Comparison of ENCODE assay signal across 11 mouse cellular contexts in the genomic region with DNA sequence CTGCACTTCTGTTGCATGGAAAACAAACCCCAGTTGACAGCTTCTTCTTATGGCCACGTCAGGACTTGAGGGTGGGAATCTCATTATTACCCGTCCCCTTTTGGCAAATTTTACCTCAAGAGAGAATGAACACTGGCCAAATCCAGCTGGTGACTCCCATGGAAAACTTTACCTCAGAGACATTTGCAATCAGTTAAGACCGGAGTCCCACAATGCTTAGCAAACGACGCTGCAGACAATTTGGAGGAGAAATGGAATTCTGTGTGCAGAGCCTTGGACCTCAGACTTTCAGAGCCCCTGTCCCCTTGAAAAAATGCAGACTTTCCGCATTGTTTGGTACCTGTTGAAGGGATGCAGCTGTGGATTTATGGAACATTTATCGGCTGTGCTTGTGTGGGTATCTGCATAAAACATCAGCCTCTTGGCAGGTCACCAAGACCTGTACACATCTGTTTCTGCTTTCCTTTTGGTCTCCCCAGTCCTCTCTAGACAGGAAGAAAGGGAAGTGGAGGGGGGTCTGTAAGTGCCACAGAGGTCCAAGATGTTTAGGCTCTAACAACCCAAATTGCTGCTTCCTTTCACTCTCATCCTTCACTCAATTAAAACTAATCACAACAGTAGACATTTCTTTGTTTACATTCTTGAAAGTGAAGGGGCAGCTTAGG. TPM values are rescaled to one million over a fixed set of nuclear protein-coding genes. Genes with fewer than 3 reads are reported as not detected.
DNase-seq lines count a peak whose midpoint lies in the region; ATAC-seq and TF ChIP-seq lines count a peak whose summit lies in the region.
"Had no signal": no experiment of that assay in that cellular context is flagged by ENCODE, and none has a peak within 500 bp of the region (broad histone marks: within the 10 kb centered on the region; RNA-seq: fewer than 3 reads in every experiment).

No protein-coding gene starts in this region.

- H3K4me3 ChIP-seq in lung, postnatal 0 days (ENCODE audit: low read depth, low read length), result no peak overlapping the region
- H3K4me3 ChIP-seq in stomach, embryonic 16.5 days (replicated peaks; ENCODE audit: low read length), result no peak overlapping the region
- H3K4me3 ChIP-seq: forebrain, embryonic 15.5 days had no signal

- no peak overlapping the region for H3K27ac ChIP-seq in lung, postnatal 0 days (ENCODE audit: low read length)
- peak overlapping the region; percentile 62 for H3K27ac ChIP-seq in stomach, embryonic 16.5 days (ENCODE audit: low read length)
- H3K27ac ChIP-seq: forebrain, embryonic 15.5 days had no signal

- H3K9ac ChIP-seq in lung, postnatal 0 days (replicated peaks; ENCODE audit: low read depth), result no peak overlapping the region
- H3K9ac ChIP-seq in stomach, embryonic 16.5 days (ENCODE audit: low read length), result no peak overlapping the region
- H3K9ac ChIP-seq: forebrain, embryonic 15.5 days had no signal

- no peaks in the 10 kb centered on the region for H3K36me3 ChIP-seq in lung, postnatal 0 days (ENCODE audit: insufficient read depth, low read length)
- H3K36me3 ChIP-seq in stomach, embryonic 16.5 days (ENCODE audit: control insufficient read depth, insufficient read depth, low read length), result no peaks in the 10 kb centered on the region
- H3K36me3 ChIP-seq: forebrain, embryonic 15.5 days had no signal

- peak; percentile 58 for DNase-seq in lung, postnatal 0 days (ENCODE audit: low spot score)
- DNase-seq in lung, postnatal 14 days, result no peak
- DNase-seq in fibroblast of lung, adult 2 months (ENCODE audit: low read depth), result peak; percentile 79
- peak; percentile 40 for DNase-seq in heart, postnatal 4 days
- no peak for DNase-seq in right cerebral cortex, adult 2 months (ENCODE audit: low spot score in 2 of 2)
- DNase-seq in layer of hippocampus, adult 18-20 months (ENCODE audit: low spot score in 2 of 2), result no peak
- no peak for DNase-seq in cerebellum, adult 9-10 months
- DNase-seq: kidney, postnatal 14 days had no signal

- H3K27me3 ChIP-seq in lung, postnatal 0 days (replicated peaks; ENCODE audit: insufficient read depth, low read length), result no peaks in the 10 kb centered on the region
- no peaks in the 10 kb centered on the region for H3K27me3 ChIP-seq in stomach, embryonic 16.5 days (ENCODE audit: control insufficient read depth, insufficient read depth, low read length)
- H3K27me3 ChIP-seq: forebrain, embryonic 15.5 days had no signal

- no peak for TF ChIP-seq EP300 in lung, postnatal 0 days (IDR thresholded peaks at IDR 0.05)

- H3K4me1 ChIP-seq in lung, postnatal 0 days (ENCODE audit: insufficient read depth, low read depth, low read length), result no peaks in the 10 kb centered on the region
- peaks cover 19% of the 10 kb centered on the region for H3K4me1 ChIP-seq in stomach, embryonic 16.5 days (ENCODE audit: control insufficient read depth, insufficient read depth, low read length)

- WGBS in lung, postnatal 0 days, result 23% methylated on average over 7 of the region's 7 CpGs
- WGBS in stomach, embryonic 16.5 days, result 16% methylated on average over 7 of the region's 7 CpGs

- no peak for TF ChIP-seq CTCF in lung, postnatal 0 days (IDR thresholded peaks at IDR 0.05)

- H3K4me2 ChIP-seq in lung, postnatal 0 days (replicated peaks; ENCODE audit: low read depth, low read length), result 0 out of 2 replicates have a peak overlapping the region, but pooled peaks have one; percentile 5
- peak overlapping the region; percentile 27; the same call in 1 of the 2 replicates for H3K4me2 ChIP-seq in stomach, embryonic 16.5 days (ENCODE audit: low read depth, low read length)
- H3K4me2 ChIP-seq: forebrain, embryonic 15.5 days had no signal

- ATAC-seq in lung, postnatal 0 days, result no peak; the same call in 1 of the 2 replicates
- ATAC-seq in stomach, embryonic 16.5 days (ENCODE audit: insufficient read depth, low FRiP score), result peak; percentile 42; the same call in 1 of the 2 replicates
- ATAC-seq: forebrain, embryonic 15.5 days had no signal

- no peaks in the 10 kb centered on the region for H3K9me3 ChIP-seq in lung, postnatal 0 days (ENCODE audit: low read length)
- H3K9me3 ChIP-seq in stomach, embryonic 16.5 days (replicated peaks; ENCODE audit: control insufficient read depth, low read length), result no peaks in the 10 kb centered on the region
- H3K9me3 ChIP-seq: forebrain, embryonic 15.5 days had no signal

RNA-seq across cellular contexts. Expression of a gene that starts 20.5 kb away (rescaled TPM):
- 349 and 355 TPM in 2 replicates for polyA plus RNA-seq in lung, postnatal 0 days (2015; fragmentation: Nextera tagmentation; extraction: Ambion mirVana)
- 100 to 1,000 TPM; 597 to 657 TPM for total RNA-seq in heart, postnatal 4 days (2021)
- 1,169 and 1,212 TPM in 2 replicates for polyA plus RNA-seq in stomach, embryonic 16.5 days (2015; fragmentation: Nextera tagmentation; extraction: Ambion mirVana)
- 1 to 10 TPM; 6.1 to 7.1 TPM for total RNA-seq in layer of hippocampus, adult 18-20 months (2021)
- total RNA-seq: neutrophil, adult 5-6 weeks had no signal

Comparison
In these comparisons a context has a peak if more than half of its experiments do, and no peak if none do; other contexts are left out.
1. DNase-seq: peak in lung, postnatal 0 days (single experiment), fibroblast of lung, adult 2 months (single experiment) and heart, postnatal 4 days (single experiment); none in lung, postnatal 14 days (single experiment), right cerebral cortex, adult 2 months (0 of 2), layer of hippocampus, adult 18-20 months (0 of 2) and cerebellum, adult 9-10 months (single experiment).
2. RNA of a gene that starts 20.5 kb away (total RNA-seq): 597 to 657 TPM in heart, postnatal 4 days; 6.1 to 7.1 TPM in layer of hippocampus, adult 18-20 months; every median in the first group is over 10 times any median in the second.